Mouse (Mus musculus): ENCODE data around the gene Slc25a51. TPM values are rescaled to one million over a fixed set of nuclear protein-coding genes. Genes with fewer than 3 reads are reported as not detected.
"Not testable (repeated sequence)": the region's sequence is repeated elsewhere in the genome, so short reads cannot be mapped to it uniquely, and the experiment has no call there.

Gene Slc25a51
- polyA plus RNA-seq, 1 experiment from 2014 or later: 54.2 TPM

DNA sequence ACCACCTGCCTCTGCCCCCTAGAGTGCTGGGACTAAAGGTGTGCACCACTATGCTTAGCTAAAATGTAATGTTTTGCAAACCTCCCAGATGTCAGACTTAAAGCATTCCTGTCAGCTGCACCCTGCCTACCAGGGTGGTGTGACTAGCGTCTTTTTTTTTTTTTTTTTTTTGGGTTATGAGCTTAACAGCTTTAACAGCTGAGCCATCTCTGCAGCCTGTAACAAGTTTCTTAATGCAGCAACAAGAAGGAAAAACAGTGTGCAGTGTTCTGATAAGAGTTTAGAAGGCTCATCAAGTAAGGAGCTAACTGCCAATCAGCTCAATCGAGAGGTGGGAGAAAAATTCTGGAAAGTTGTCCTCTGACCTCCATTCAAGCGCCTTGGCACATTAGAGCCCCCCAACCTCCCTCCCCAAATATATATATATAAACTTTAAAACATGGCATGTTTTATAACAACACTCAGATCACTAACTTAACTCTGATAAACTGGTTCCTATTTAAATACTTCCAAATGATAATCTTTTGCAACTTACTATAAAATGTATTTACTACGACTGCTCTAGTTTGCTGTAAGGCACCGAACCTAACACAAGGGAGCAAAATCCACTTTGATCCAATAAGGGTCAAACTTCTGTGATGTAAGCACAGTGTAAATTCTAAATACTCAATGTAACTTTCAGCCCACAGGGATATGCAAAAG, 1.4 kb downstream of the Slc25a51 start:
- H3K9me3 ChIP-seq: no peaks in the 10 kb centered on the region
- WGBS: 40% methylated on average over 5 of the region's 5 CpGs
- H3K27me3 ChIP-seq (replicated peaks): no peaks in the 10 kb centered on the region
- H3K4me2 ChIP-seq (replicated peaks): peak overlapping the region; percentile 89
- H3K9ac ChIP-seq: peak overlapping the region; percentile 94; the same call in 1 of the 2 replicates
- peaks cover 8% of the 10 kb centered on the region; the same call in 1 of the 2 replicates for H3K36me3 ChIP-seq
- H3K27ac ChIP-seq: no peak overlapping the region
- ATAC-seq: no peak
- H3K4me3 ChIP-seq (replicated peaks): peak overlapping the region; percentile 89
- H3K4me1 ChIP-seq (replicated peaks): peaks cover 27% of the 10 kb centered on the region; the same call in 1 of the 2 replicates

GRCm38 (mm10) chr4:45406397-45406796, 2.2 kb downstream of the Slc25a51 start:
- Histone ChIP-seq H3K27me3 (replicated peaks) (no peaks in the 10 kb centered on the region), H3K36me3 (peaks cover 12% of the 10 kb centered on the region; the same call in 1 of the 2 replicates), H3K4me3 (replicated peaks) (no peak overlapping the region), H3K9me3 (no peaks in the 10 kb centered on the region), H3K27ac (no peak overlapping the region), H3K9ac (no peak overlapping the region), H3K4me1 (replicated peaks) (peaks cover 27% of the 10 kb centered on the region; the same call in 1 of the 2 replicates), H3K4me2 (replicated peaks) (peak overlapping the region; percentile 89)
- 73% methylated on average over 7 of the region's 7 CpGs for WGBS
- no peak for ATAC-seq

- no peaks in the 10 kb centered on the region for H3K27me3 ChIP-seq (replicated peaks)
- no peak overlapping the region for H3K27ac ChIP-seq
- no peak overlapping the region for H3K9ac ChIP-seq
- peaks cover 27% of the 10 kb centered on the region; the same call in 1 of the 2 replicates for H3K4me1 ChIP-seq (replicated peaks)
- no peaks in the 10 kb centered on the region for H3K9me3 ChIP-seq
- no peak for ATAC-seq
- H3K4me2 ChIP-seq (replicated peaks): no peak overlapping the region
- WGBS: 48% methylated on average over 7 of the region's 7 CpGs
- peaks cover 12% of the 10 kb centered on the region; the same call in 1 of the 2 replicates for H3K36me3 ChIP-seq
- no peak overlapping the region for H3K4me3 ChIP-seq (replicated peaks)
Observed at GRCm38 (mm10) chr4:45405315-45405714, 3.3 kb downstream of the Slc25a51 start.

- Histone ChIP-seq H3K4me1 (replicated peaks) (peaks cover 24% of the 10 kb centered on the region; the same call in 1 of the 2 replicates), H3K27me3 (replicated peaks) (no peaks in the 10 kb centered on the region), H3K27ac (no peak overlapping the region), H3K4me3 (replicated peaks) (no peak overlapping the region), H3K36me3 (peaks cover 20% of the 10 kb centered on the region; the same call in 1 of the 2 replicates), H3K4me2 (replicated peaks) (no peak overlapping the region), H3K9ac (no peak overlapping the region), H3K9me3 (no peaks in the 10 kb centered on the region)
- ATAC-seq: no peak
- WGBS: 93% methylated on average over 7 of the region's 7 CpGs
Observed at GRCm38 (mm10) chr4:45404086-45404485, 4.5 kb downstream of the Slc25a51 start.

DNA sequence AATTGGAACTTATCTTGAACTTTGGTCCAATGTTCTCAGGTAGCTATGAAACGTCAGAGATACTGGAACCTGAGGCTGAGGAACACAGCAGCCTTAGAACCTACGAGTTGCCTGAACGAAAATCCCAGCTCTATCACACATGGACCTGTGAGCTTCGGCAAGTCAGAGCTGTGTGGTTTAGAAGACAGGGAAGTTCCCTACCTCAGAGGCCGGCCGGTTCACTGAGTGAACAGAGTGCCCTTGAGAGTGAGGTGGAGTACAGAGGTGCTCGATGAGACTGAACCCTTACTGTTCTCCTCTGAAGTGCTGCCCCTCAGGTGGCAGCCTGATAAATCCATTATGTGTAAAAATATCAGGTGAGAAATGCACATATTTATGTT, 5.1 kb downstream of the Slc25a51 start:
- 70% methylated on average over 7 of the region's 7 CpGs for WGBS
- ATAC-seq: peak; percentile 15; the same call in 1 of the 2 replicates
- no peaks in the 10 kb centered on the region for H3K27me3 ChIP-seq (replicated peaks)
- H3K36me3 ChIP-seq: peaks cover 24% of the 10 kb centered on the region
- H3K9ac ChIP-seq: no peak overlapping the region
- H3K4me1 ChIP-seq (replicated peaks): peaks cover 22% of the 10 kb centered on the region; the same call in 1 of the 2 replicates
- no peaks in the 10 kb centered on the region for H3K9me3 ChIP-seq
- no peak overlapping the region for H3K27ac ChIP-seq
- no peak overlapping the region for H3K4me3 ChIP-seq (replicated peaks)
- H3K4me2 ChIP-seq (replicated peaks): no peak overlapping the region

DNA sequence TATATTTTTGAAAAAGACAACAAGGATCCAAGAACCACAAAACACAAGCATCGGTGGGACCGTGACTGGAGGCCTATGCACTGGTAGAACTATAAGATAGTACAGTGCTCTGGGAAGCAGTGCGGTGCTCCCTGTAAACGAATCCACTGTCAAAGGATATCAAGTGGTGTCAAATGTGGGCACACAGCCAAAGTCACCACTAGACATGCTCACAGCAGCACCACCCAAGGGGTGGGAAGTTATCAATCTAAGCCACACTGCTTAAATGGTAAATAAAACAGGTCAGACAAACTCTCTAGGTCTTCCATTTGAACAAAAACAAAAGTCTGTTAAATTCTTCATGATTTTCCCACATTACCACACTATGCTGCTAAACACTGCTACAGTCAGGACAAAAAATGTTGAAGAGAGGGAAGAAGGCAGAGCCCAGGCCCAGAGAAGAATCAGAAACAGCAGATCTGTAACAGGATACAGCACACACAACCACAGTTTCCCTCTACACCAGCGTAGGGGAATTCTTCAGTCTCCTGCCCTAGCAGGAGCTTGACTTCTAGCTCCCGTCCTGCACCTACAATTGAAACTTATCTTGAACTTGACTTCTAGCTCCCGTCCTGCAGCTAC, 5.6 kb downstream of the Slc25a51 start:
- H3K36me3 ChIP-seq: peaks cover 26% of the 10 kb centered on the region
- H3K27ac ChIP-seq: no peak overlapping the region
- WGBS: 70% methylated on average over 7 of the region's 7 CpGs

DNA sequence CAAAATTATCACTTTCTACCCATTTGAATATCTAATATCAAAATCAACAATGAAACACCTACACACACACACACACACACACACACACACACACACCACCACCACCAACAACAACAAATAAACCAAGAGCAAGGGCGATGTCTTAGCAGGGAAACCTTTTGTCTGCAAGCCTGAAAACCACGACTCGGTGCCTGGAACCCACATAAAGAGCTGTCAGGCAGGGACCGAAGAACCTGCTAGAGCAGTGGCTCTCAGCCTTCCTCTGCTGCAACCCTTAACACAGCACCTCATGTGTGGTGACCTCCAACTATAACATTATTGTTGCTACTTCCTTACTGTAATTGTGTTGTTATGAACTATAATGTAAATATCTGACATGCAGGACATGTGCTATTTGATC, 6.3 kb downstream of the Slc25a51 start:
- Histone ChIP-seq H3K4me3 (replicated peaks) (no peak overlapping the region), H3K9me3 (no peaks in the 10 kb centered on the region), H3K4me1 (replicated peaks) (peaks cover 19% of the 10 kb centered on the region; the same call in 1 of the 2 replicates), H3K9ac (no peak overlapping the region), H3K27me3 (replicated peaks) (no peaks in the 10 kb centered on the region), H3K36me3 (peaks cover 29% of the 10 kb centered on the region), H3K27ac (no peak overlapping the region), H3K4me2 (replicated peaks) (no peak overlapping the region)
- WGBS: 95% methylated on average over 4 of the region's 4 CpGs
- ATAC-seq: no peak

More for the DNA sequence above, 5.6 kb downstream of the Slc25a51 start:
- Histone ChIP-seq H3K27me3 (replicated peaks) (no peaks in the 10 kb centered on the region), H3K4me3 (replicated peaks) (no peak overlapping the region), H3K9ac (no peak overlapping the region), H3K9me3 (no peaks in the 10 kb centered on the region), H3K4me1 (replicated peaks) (peaks cover 22% of the 10 kb centered on the region; the same call in 1 of the 2 replicates), H3K4me2 (replicated peaks) (no peak overlapping the region)
- ATAC-seq: peak; percentile 60; the same call in 1 of the 2 replicates

DNA sequence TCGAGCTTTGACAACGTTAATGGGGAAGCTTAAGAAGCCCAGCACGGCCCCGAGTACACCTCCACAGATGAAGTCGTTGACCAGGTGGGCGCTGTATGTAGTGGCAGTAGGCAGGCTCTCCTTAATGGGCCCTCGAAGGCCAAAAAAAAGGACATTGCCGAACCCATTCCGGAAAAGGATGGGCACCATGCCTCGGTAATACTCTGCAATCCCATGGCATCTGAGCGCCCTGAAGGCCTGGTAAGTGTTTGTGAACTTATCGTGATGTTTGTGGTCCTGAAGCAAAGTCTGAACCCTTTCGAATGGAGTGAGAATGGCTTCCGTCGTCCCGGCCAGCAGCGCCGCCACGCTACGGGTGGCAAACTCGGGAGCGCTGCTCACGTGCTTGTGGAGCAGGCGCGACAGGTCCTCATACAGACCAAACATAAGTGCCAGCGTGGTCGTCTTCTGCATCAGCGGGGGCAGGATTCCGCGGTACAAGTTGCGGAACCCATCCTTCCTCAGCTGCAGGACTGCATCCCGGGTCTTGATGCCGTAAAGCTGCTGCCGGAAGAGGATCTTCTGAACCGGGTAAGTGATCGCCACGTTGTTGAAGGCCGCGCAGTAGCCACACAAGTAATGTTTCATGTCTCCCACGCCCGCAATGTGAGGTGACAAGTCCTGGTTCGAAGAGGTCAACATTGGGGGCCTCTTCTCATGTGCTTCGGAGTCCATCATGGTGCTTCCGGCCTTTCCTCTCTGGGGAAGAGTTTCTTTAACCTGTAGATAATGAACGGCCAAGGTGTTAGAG, 8.9 kb downstream of the Slc25a51 start:
- peaks cover 31% of the 10 kb centered on the region for H3K36me3 ChIP-seq

DNA sequence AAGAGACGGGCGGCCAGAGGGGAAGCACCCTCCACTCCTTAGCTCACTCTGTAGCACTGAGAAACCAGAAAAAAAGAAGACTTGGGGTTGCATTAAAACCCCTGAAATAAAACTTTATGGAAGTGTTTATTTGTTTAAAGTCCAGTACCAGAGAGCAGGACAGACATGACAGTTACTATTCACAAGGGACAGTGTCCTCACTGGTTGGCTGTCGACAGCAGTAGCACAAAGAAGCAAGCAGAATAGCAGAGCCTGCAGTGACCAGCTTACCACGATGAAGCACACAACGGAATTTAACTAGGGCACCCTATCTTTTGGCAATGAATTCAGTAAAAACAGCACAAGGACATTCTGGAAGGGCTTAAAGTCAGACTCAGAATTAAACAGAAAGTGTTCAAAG, 10.3 kb downstream of the Slc25a51 start:
- not testable (repeated sequence) for H3K4me2 ChIP-seq (replicated peaks); H3K27me3 ChIP-seq (replicated peaks); ATAC-seq; H3K9ac ChIP-seq; H3K9me3 ChIP-seq; H3K4me1 ChIP-seq (replicated peaks); H3K4me3 ChIP-seq (replicated peaks); H3K27ac ChIP-seq
- 89% methylated on average over 5 of the region's 5 CpGs for WGBS
- H3K36me3 ChIP-seq: peaks cover 31% of the 10 kb centered on the region

More for the DNA sequence above, 8.9 kb downstream of the Slc25a51 start:
- Histone ChIP-seq H3K9ac (no peak overlapping the region), H3K9me3 (no peaks in the 10 kb centered on the region), H3K4me2 (replicated peaks) (no peak overlapping the region), H3K4me1 (replicated peaks) (0 out of 2 replicates have a peak, but pooled peaks cover 3% of the 10 kb centered on the region), H3K27ac (no peak overlapping the region), H3K27me3 (replicated peaks) (no peaks in the 10 kb centered on the region), H3K4me3 (replicated peaks) (no peak overlapping the region)
- WGBS: 93% methylated on average over 45 of the region's 45 CpGs
- ATAC-seq: no peak

- peaks cover 20% of the 10 kb centered on the region for H3K36me3 ChIP-seq
- 85% methylated on average over 6 of the region's 6 CpGs for WGBS
- not testable (repeated sequence) for H3K4me3 ChIP-seq (replicated peaks); H3K27me3 ChIP-seq (replicated peaks); H3K4me1 ChIP-seq (replicated peaks); H3K27ac ChIP-seq; ATAC-seq; H3K9me3 ChIP-seq; H3K4me2 ChIP-seq (replicated peaks); H3K9ac ChIP-seq
Observed at GRCm38 (mm10) chr4:45396211-45396610, 12.4 kb downstream of the Slc25a51 start.

GRCm38 (mm10) chr4:45393658-45394057, 14.9 kb downstream of the Slc25a51 start:
- WGBS: 81% methylated on average over 5 of the region's 5 CpGs
- Histone ChIP-seq H3K4me3 (replicated peaks) (no peak overlapping the region), H3K36me3 (peaks cover 8% of the 10 kb centered on the region), H3K27me3 (replicated peaks) (no peaks in the 10 kb centered on the region), H3K9ac (no peak overlapping the region), H3K4me1 (replicated peaks) (no peaks in the 10 kb centered on the region), H3K4me2 (replicated peaks) (no peak overlapping the region), H3K9me3 (no peaks in the 10 kb centered on the region), H3K27ac (no peak overlapping the region)
- ATAC-seq: no peak

DNA sequence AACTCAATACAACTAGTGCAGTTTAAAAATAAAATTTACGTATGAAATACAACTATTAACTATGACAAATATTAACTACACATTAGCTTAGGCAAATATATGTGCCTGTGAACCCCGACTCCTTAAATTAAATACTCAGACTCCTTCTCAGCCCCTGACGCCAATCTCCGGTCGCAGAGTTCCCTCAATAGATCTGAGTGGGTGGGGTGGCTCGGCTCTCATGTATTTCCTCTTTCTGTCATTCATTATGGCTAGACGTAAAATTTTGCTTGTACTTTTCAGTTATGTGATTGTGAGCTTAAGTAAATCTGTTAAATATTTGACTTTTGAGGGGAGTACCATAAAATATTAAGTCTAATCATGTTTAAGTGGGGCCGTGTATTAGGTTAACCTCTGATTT, 15.6 kb downstream of the Slc25a51 start:
- H3K36me3 ChIP-seq: peaks cover 5% of the 10 kb centered on the region; the same call in 1 of the 2 replicates
- no peak overlapping the region for H3K27ac ChIP-seq
- no peaks in the 10 kb centered on the region for H3K9me3 ChIP-seq
- ATAC-seq: no peak
- 75% methylated on average over 8 of the region's 8 CpGs for WGBS
- no peaks in the 10 kb centered on the region for H3K27me3 ChIP-seq (replicated peaks)
- H3K4me2 ChIP-seq (replicated peaks): no peak overlapping the region
- no peaks in the 10 kb centered on the region for H3K4me1 ChIP-seq (replicated peaks)
- no peak overlapping the region for H3K9ac ChIP-seq
- H3K4me3 ChIP-seq (replicated peaks): no peak overlapping the region
